Mouse (Mus musculus) B cell, adult 2 months (primary cell): ENCODE measurements around the gene Ndufa10.

Source experiments
- DNase-seq, 2 experiments: peaks; one replicate each; pipeline ENCODE4 v3.0.0; 2022

Gene Ndufa10

DNA sequence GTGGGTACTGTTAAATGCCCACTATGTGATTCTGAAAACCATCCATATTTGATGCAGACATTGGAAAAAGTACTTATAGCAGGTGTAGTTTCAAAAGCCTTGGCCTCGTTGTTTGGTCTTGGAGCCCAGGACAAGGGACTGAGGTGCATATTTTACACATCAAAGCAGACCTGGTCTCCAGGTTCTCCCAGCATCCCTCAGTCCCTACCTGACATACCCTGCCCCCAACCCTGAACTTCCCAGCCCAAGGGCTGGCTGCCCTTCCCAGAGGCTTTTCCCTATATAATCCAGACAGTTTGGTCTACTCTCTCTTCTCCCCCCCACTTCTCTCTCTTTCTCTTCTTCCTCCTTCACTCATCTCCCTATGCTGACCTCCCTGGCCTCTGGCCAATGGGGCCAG lies 42.7 kb downstream of the Ndufa10 start:
- DNase-seq, result no peak

DNA sequence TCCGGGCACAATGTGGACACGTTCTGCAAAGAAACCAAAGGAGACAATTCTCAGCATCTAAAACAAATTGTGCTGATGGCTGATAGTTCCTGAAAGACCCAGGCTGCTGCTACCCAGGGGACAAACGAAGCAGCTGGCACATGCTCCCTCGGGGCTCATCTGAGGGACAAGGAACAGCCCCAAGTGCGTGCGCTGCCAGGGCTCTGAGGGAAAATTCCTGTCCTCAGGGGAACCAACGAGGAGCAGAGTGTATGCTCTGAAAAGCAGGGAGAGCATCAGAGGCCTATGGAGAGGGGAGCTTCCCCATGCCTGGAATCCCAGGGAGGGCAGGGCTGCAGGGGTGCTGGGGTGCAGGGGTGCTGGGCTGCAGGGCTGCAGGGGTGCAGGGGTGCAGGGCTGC lies 48.9 kb downstream of the Ndufa10 start:
- no peak for DNase-seq

DNA sequence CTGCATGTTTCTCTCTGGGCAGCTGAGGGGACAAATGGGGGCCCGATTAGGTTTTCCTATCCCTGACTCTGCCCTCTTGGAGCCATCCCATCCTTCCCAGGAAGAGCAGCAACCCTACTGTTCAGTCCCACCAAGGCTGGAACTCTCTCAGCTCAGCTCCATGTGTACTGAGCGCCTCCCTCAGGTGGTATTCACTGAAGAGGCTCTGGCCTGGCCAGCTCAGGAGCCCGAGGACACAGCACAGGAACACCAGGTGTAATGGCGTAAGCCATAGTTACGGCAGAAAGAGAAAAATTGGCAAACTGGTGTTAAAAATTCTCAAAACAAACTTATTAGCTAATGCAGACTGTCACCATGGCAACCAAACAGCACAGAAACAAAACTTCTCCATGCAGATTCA lies 68.5 kb downstream of the Ndufa10 start:
- DNase-seq, result no peak

DNA sequence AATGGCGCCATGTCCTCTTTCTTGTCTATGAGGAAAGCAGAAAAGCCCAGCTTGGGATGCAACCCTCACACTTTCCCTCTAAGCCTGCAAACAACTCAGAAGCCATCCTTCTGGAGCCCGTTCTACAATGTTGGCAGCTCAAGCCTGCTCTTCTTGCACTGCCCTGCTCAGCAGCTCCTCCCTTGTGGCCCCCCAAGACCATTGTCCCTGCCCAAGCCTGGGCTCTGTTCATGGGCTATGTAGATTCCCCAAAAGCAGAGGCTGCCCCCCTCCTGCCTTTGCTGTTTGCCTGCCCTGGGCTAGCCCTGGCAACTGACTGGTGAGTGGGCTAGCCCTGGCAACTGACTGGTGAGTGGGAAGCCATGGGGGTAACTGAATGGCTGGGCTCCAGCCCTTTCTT lies 73.1 kb downstream of the Ndufa10 start:
- DNase-seq, result no peak

DNA sequence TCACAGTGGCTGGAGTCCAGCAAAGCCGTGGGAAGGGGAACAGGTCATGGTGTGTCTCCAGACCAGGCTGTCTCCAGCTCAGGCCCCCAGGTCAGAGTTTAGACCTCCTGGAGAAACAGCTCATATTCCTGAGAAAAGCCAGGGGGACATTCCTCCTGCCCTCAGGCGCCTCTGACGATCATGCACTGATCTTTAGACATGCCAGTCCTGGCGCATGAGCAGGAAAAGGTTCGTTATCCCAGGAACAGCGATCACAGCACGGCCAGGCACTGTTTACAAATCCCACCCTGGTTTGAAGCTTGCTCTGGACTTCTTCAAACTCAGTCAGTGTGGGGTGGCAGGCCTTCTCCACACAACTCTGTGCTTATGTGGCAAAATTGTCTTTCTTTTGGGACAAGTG lies 75.1 kb downstream of the Ndufa10 start:
- no peak for DNase-seq

DNA sequence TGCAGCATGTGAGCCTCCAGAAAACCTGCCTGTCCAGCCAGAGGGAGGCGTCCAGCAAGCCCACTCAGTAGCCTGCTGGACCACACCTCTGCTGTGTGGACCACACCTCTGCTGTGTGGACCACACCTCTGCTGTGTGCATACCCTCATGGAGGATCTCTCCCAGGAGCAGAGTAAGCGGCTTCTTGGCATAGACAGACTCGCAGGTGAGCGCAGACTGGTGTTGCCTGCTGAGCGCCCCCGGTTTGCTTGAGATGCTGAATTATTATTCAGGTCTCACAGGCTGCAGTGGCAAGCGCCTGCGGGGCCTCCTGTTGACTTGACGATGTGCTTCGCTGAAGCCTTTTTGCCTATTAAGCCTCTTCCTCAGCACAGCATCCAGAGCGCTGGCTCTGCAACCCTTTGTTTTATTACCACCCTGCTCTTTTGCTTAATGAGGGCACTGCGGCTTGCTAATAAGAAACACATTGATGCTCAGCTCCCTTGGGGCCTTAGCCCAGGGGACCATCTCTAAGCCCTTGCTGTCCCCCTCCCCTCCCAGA lies 76.1 kb downstream of the Ndufa10 start:
- DNase-seq, result no peak

DNA sequence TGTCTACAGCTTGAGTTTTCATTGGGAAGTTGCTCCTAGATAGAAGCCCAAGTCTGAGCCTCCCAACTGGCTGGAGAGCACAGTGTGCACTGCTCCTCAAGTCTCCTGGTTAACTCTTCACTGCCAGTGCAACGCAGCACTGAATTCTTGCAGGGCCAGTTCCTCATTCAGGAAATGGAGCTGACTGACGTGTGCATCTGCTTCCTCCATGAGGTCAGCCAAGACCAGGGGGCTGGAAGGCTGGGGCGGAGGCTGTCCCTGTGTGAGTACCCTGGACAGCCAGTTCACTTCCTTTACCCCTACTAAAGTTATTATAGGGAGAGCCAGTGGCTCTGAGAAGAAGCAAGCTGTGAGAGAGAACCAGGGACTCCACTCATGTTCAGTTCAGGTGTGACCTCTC lies 79.4 kb downstream of the Ndufa10 start:
- no peak for DNase-seq

DNA sequence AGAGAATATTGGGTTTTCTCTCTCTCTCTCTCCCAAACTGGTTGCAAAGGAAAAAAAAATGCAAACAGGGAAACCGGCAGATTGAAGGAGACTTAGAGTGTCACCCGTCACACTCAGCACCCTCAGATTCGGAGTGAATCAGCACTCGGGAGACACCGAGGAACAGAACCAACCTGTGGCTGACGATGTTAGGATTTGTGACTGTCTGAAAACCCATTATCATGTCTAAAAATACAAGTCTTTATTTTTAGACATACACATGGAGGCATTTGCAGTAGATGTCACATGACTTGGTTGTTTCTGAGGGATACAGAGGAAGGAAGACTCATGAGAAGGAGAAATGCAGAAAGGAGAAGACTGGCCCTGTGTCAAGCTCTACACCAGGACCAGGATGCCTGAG lies 80.5 kb downstream of the Ndufa10 start:
- no peak for DNase-seq
